Mouse (Mus musculus): ENCODE measurements around the gene Lhpp. TPM values are rescaled to one million over a fixed set of nuclear protein-coding genes. Genes with fewer than 3 reads are reported as not detected.

Lhpp gene
- polyA plus RNA-seq, 1 experiment from 2014 or later = 16.8 TPM

- Histone ChIP-seq H3K4me2 (ENCODE audit: low read length) (no peak overlapping the region), H3K36me3 (ENCODE audit: insufficient read depth, low read length) (no peaks in the 10 kb centered on the region), H3K4me1 (replicated peaks; ENCODE audit: insufficient read depth, low read length) (no peaks in the 10 kb centered on the region), H3K4me3 (replicated peaks; ENCODE audit: low read depth, low read length) (no peak overlapping the region), H3K9ac (ENCODE audit: low read depth, low read length) (no peak overlapping the region), H3K27ac (no peak overlapping the region), H3K9me3 (replicated peaks; ENCODE audit: low read length) (no peaks in the 10 kb centered on the region), H3K27me3 (ENCODE audit: insufficient read depth, low read length) (no peaks in the 10 kb centered on the region)
- ATAC-seq (replicated peaks; ENCODE audit: low FRiP score, low read depth) (no peak), DNase-seq (ENCODE audit: low spot score) (no peak)
- TF ChIP-seq CTCF (IDR thresholded peaks at IDR 0.05; ENCODE audit: low read depth) = no peak
- WGBS = 83% methylated on average over 3 of the region's 3 CpGs
Measured at GRCm38 (mm10) chr7:132702024-132702423, 91.6 kb downstream of the Lhpp start.

DNA sequence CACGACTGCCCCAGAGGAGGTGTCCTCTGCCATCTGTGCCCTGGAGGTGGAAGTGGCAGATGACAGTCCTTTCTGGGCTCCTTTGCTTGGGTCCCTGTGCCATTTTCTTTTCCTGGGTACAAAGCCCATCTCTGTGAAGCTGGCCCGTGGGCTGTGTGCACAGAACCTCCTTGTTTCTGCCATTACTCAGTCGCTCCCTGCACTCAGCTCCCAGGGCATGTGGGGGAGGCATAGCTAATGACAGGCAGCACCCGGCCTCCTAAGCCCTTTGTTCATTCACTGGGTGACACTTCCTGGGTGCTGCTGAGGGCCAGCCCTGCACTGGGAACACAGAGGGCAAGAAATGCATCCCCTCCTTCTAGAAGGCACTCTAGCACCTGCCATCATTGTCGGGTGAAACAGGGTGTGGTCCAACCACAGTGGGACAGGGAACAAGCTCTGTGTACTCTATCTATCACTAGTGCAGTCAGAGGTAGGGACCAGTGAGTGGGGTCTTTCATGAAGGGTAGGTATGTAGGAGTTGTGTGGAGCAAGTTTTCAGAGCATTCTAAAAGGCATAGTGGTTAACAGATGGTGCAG is 92.1 kb downstream of the Lhpp start:
- Histone ChIP-seq H3K9ac (ENCODE audit: low read depth, low read length) (no peak overlapping the region), H3K4me2 (ENCODE audit: low read length) (no peak overlapping the region), H3K9me3 (replicated peaks; ENCODE audit: low read length) (no peaks in the 10 kb centered on the region), H3K4me3 (replicated peaks; ENCODE audit: low read depth, low read length) (no peak overlapping the region), H3K27me3 (ENCODE audit: insufficient read depth, low read length) (no peaks in the 10 kb centered on the region), H3K27ac (no peak overlapping the region), H3K36me3 (ENCODE audit: insufficient read depth, low read length) (no peaks in the 10 kb centered on the region), H3K4me1 (replicated peaks; ENCODE audit: insufficient read depth, low read length) (no peaks in the 10 kb centered on the region)
- DNase-seq (ENCODE audit: low spot score) = no peak
- WGBS = 61% methylated on average over 5 of the region's 5 CpGs
- no peak for ATAC-seq (replicated peaks; ENCODE audit: low FRiP score, low read depth)
- no peak for TF ChIP-seq CTCF (IDR thresholded peaks at IDR 0.05; ENCODE audit: low read depth)

GRCm38 (mm10) chr7:132703515-132704309 is 93.3 kb downstream of the Lhpp start:
- DNase-seq (ENCODE audit: low spot score) (no peak), ATAC-seq (replicated peaks; ENCODE audit: low FRiP score, low read depth) (no peak)
- no peaks in the 10 kb centered on the region for H3K4me1 ChIP-seq (replicated peaks; ENCODE audit: insufficient read depth, low read length)
- no peaks in the 10 kb centered on the region for H3K27me3 ChIP-seq (ENCODE audit: insufficient read depth, low read length)
- H3K27ac ChIP-seq = no peak overlapping the region
- H3K9ac ChIP-seq (ENCODE audit: low read depth, low read length) = no peak overlapping the region
- no peak overlapping the region for H3K4me3 ChIP-seq (replicated peaks; ENCODE audit: low read depth, low read length)
- H3K36me3 ChIP-seq (ENCODE audit: insufficient read depth, low read length) = no peaks in the 10 kb centered on the region
- 83% methylated on average over 9 of the region's 9 CpGs for WGBS
- H3K9me3 ChIP-seq (replicated peaks; ENCODE audit: low read length) = no peaks in the 10 kb centered on the region
- no peak overlapping the region for H3K4me2 ChIP-seq (ENCODE audit: low read length)
- TF ChIP-seq CTCF (IDR thresholded peaks at IDR 0.05; ENCODE audit: low read depth) = no peak

DNA sequence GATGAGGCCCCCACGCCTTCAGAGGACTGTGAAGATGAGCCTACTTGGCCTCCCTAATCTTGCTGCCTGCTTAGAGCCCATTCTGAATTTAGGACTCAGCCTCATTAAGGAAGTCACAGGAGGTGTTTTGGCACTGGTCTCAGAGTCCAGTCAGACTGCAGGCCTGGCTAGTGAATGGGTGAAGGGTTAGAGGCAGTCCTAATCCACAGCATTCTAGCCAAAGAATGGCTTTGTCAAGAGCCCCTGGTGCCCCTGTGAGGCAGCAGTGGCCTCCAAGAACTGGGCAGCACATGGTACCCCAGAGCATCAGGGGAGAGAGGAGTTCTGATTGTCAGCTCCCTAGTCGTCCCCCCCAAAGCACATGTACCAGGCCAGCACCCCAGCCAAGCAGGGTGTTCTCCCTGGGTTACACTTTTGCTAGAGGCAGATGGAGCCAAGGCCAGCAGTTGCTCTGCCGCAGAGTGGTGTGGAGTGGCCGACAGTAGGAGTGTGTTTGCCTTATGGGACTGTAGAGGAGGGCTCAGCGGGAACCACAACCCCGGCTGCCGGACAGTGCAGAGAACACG is 94.0 kb downstream of the Lhpp start:
- DNase-seq (ENCODE audit: low spot score) = no peak

GRCm38 (mm10) chr7:132705130-132705529 is 94.7 kb downstream of the Lhpp start:
- no peak overlapping the region for H3K4me3 ChIP-seq (replicated peaks; ENCODE audit: low read depth, low read length)
- H3K27ac ChIP-seq = no peak overlapping the region
- DNase-seq (ENCODE audit: low spot score) = no peak
- TF ChIP-seq CTCF (IDR thresholded peaks at IDR 0.05; ENCODE audit: low read depth) = peak; percentile 36; the same call in 1 of the 2 replicates
- H3K9me3 ChIP-seq (replicated peaks; ENCODE audit: low read length) = no peaks in the 10 kb centered on the region
- H3K4me1 ChIP-seq (replicated peaks; ENCODE audit: insufficient read depth, low read length) = no peaks in the 10 kb centered on the region
- no peak overlapping the region for H3K9ac ChIP-seq (ENCODE audit: low read depth, low read length)
- WGBS = 81% methylated on average over 7 of the region's 7 CpGs
- no peaks in the 10 kb centered on the region for H3K27me3 ChIP-seq (ENCODE audit: insufficient read depth, low read length)
- ATAC-seq (replicated peaks; ENCODE audit: low FRiP score, low read depth) = no peak
- no peaks in the 10 kb centered on the region for H3K36me3 ChIP-seq (ENCODE audit: insufficient read depth, low read length)
- no peak overlapping the region for H3K4me2 ChIP-seq (ENCODE audit: low read length)

More for the DNA sequence above, 94.0 kb downstream of the Lhpp start:
- no peak for ATAC-seq (replicated peaks; ENCODE audit: low FRiP score, low read depth)
- Histone ChIP-seq H3K4me1 (replicated peaks; ENCODE audit: insufficient read depth, low read length) (no peaks in the 10 kb centered on the region), H3K36me3 (ENCODE audit: insufficient read depth, low read length) (no peaks in the 10 kb centered on the region), H3K4me3 (replicated peaks; ENCODE audit: low read depth, low read length) (no peak overlapping the region), H3K9ac (ENCODE audit: low read depth, low read length) (no peak overlapping the region), H3K9me3 (replicated peaks; ENCODE audit: low read length) (no peaks in the 10 kb centered on the region), H3K27me3 (ENCODE audit: insufficient read depth, low read length) (no peaks in the 10 kb centered on the region), H3K27ac (no peak overlapping the region), H3K4me2 (ENCODE audit: low read length) (no peak overlapping the region)
- 89% methylated on average over 8 of the region's 8 CpGs for WGBS
- TF ChIP-seq CTCF (IDR thresholded peaks at IDR 0.05; ENCODE audit: low read depth) = no peak

DNA sequence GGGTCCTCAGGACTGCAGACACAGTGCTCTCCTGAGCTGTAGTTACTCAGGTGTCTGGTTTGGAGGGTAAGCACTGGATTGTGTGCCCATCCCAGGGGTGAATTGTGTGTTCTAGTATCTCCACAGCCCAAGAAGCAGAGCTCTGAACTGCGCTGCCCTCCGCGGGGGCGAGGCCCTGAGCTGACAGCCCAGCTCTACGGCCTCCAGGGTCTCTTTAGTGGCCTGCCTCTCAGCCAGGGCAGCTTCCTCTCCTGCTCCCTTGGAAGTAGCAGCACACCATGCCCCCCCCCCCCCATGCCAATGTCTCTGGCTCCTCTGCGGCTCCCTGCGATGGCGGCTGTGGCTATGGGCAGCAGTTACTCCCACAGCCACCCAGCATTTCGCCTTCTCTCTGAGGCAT is 101.1 kb downstream of the Lhpp start:
- Histone ChIP-seq H3K9ac (ENCODE audit: low read depth, low read length) (no peak overlapping the region), H3K9me3 (replicated peaks; ENCODE audit: low read length) (no peaks in the 10 kb centered on the region), H3K27me3 (ENCODE audit: insufficient read depth, low read length) (no peaks in the 10 kb centered on the region), H3K4me3 (replicated peaks; ENCODE audit: low read depth, low read length) (no peak overlapping the region), H3K4me1 (replicated peaks; ENCODE audit: insufficient read depth, low read length) (peaks cover 32% of the 10 kb centered on the region), H3K27ac (peak overlapping the region; percentile 94), H3K36me3 (ENCODE audit: insufficient read depth, low read length) (no peaks in the 10 kb centered on the region), H3K4me2 (ENCODE audit: low read length) (no peak overlapping the region)
- no peak for DNase-seq (ENCODE audit: low spot score)
- WGBS = 47% methylated on average over 9 of the region's 9 CpGs
- peak; percentile 52 for ATAC-seq (replicated peaks; ENCODE audit: low FRiP score, low read depth)
- no peak for TF ChIP-seq CTCF (IDR thresholded peaks at IDR 0.05; ENCODE audit: low read depth)
